Mouse (Mus musculus) c-Kit-negative CD71-positive TER-119-positive erythroid progenitor cells, embryonic 14.5 days (primary cell): Measurements from ENCODE around the gene Rack1.
A peak's percentile ranks its signal among the peaks of the same experiment; 100 is the strongest.

Experiments used
- DNase-seq: peaks from one replicate; pipeline ENCODE4 v3.0.0-alpha.2; 2013; ENCODE audit warnings: low read depth, low spot score

The Rack1 gene

DNA sequence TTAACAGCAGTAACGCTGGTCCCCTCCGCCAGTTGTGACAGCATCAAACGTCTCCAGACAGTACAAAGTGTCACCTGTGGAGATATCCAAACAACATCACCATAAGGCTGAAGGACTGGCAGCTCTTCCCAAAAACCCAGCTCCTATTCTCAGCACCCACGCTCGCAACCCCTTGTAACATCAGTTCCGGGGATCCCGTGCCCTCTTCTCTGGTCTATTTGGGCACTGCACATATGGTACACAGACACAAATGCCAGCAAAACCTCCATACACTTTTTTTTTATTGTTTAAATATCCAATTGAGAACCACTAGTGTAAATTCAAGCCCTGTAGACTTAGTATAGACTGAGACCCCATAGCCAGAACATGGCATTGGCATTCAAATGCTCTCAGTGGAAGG lies 4.9 kb upstream of the Rack1 start:
- DNase-seq = no peak

DNA sequence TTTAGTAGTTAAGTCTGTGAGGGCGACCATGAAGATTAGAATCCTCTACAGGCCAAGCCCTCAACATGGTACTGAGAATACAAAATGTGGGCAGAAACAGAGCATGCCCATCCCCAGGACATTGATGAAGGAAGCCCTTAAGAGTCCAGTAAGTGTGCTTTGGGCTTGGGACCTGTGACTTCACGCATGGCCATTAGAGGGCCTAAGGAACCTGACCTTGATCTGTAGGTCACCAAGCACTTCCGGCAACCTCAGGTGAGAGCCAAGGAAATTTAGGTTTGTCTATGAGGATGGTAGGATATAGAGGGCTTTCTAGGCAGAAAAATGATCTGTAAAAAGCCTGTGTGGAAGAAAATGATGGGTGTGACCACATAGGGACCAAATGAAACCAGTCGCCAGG lies 3.8 kb upstream of the Rack1 start:
- DNase-seq = no peak

DNA sequence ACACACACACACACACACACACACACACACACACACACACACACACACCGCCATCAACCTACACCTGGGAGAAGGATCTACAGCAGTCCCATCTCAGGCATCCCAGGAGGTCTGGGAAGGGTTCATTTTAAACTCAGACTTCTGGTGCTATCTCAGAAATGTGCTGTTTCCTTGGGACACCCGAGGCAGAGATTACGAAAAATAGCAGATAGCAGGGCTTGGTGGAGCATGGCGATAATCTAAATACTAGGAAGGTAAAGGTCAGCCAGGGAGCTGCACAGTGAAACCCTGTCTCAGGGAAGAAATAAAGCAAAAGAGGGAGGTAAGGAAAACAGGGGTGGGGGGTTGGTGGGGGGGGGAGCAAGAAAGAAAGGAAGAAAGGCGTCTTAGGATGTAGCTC lies 2.8 kb upstream of the Rack1 start:
- DNase-seq = no peak

DNA sequence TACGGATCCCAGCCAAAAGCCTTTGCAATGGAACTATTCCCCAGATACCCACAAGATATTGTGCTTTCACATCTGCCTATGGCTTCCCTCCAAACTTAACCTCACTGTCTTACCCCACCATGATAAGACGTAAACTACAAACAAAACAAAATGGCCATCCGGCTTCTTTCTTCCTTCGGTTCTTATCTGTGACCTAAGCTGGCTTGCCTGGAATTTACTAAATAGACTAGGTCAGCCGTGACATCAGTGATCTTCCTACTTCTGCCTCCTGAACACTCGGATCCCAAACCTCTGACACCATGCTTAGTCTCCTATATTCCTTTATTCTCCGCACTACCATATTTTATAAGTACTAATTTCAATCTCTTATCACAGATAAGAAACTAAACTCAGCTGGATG lies 1.8 kb upstream of the Rack1 start:
- no peak for DNase-seq

DNA sequence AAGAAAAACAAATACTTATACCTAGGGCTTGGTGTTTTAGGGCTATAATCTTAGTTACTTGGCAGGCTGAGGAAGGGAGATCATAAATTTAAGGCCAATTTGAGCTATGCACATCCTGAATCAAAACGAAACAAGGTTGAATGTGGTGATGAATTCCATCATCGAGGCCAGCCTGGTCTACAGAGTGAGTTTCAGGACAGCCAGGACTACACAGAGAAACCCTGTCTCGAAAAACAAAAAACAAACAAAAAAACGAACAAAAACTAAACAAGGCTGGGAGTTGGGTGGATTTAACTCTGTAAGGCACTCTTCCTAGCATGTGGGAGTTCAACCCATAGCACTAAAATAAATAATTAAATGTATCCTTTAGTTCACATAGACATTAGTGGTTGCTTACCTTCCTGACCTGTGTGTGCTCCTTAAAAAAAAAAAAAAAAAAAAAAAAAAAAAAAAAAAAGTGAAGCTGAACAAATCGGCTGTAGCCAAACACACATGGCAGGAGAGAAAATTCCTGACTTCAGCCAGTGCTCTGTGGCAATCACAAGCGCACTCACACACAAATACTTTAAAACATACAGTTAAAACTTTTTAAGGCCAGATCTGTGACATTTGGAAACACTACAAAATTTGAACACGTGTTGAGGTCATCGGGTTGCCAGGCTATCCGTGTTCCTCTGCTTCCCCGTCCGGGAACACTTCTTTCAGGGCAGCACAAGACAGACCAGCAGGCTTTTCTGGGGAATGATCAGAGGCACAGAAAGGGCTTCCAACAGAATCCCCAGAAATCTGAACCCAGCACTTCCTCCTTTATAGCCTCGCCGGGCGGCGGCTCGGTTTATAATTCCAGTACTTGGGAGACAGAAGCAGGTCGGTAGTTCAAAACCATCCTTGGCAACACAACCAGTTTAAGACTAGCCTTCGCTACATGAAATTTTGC lies 880 bp upstream of the Rack1 start:
- no peak for DNase-seq

DNA sequence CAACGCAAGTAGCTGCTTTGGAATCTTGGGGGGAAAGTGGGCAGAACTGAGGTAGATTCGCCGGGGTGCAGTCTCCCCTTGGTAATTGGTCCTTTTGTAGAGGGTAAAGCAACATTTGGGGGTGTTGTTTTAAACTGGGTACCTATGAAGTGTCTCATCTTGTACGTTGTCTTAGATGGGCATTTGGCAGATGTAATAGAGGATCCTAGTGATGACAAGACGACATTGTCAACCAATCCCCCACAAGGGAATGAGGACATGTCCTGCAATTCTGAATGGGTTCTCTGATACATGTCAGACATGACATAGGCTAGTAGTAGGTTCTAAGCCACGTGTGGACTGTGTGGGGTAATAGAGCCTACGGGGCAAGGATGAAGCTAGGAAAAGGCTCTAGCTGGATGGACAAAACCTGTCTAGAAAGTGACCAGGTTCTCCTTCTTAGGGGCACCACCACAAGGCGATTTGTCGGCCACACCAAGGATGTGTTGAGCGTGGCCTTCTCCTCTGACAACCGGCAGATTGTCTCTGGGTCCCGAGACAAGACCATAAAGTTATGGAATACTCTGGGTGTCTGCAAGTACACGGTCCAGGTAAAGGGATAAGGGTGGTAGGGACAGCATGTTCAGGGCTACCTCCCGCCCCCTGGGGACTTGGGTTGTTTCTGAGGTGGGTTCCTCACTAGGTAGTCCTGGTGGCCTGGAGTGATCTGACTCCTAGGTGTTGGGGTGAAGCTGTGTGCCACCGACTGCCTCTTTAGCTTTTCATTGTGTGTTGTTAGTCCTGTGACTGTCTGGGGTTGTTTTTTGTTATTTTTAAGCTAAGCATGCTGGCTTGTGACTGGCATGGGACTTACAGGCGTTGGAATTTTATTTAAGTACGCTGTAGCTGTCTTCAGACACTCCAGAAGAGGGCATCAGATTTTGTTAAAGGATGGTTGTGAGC lies 2.0 kb downstream of the Rack1 start:
- no peak for DNase-seq

DNA sequence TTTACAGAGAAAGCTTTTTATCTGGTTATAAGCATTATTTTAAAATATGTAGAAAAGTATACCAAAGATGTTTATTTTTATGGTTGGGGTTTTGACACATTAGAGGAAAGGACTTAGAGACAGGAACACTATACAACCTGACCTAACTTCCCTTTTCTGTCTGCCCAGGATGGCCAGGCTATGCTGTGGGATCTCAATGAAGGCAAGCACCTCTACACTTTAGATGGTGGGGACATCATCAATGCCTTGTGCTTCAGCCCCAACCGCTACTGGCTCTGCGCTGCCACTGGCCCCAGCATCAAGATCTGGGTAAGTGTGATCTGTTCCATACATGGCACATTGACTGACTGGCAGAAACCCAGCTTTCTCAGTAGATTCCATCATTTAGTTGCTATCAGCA lies 3.9 kb downstream of the Rack1 start:
- DNase-seq = no peak

DNA sequence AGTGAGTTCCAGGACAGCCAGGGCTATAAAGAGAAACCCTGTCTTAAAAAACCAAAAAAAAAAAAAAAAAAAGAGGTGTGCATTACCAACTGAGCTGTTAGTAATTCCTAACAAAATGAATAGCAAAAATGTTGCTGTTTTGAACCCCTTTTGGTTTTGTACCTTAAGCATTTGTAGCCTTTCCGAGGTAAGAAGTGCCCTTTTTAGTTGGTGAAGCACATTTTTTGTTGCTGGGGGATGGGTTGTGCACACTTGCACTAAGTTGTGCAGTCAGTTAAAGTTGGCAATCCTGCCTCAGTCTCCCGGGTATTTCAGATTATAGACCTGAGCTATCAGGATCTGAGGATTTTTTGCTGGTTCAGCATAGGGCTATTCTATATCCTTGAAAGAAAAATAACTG lies 4.8 kb downstream of the Rack1 start:
- DNase-seq = no peak

DNA sequence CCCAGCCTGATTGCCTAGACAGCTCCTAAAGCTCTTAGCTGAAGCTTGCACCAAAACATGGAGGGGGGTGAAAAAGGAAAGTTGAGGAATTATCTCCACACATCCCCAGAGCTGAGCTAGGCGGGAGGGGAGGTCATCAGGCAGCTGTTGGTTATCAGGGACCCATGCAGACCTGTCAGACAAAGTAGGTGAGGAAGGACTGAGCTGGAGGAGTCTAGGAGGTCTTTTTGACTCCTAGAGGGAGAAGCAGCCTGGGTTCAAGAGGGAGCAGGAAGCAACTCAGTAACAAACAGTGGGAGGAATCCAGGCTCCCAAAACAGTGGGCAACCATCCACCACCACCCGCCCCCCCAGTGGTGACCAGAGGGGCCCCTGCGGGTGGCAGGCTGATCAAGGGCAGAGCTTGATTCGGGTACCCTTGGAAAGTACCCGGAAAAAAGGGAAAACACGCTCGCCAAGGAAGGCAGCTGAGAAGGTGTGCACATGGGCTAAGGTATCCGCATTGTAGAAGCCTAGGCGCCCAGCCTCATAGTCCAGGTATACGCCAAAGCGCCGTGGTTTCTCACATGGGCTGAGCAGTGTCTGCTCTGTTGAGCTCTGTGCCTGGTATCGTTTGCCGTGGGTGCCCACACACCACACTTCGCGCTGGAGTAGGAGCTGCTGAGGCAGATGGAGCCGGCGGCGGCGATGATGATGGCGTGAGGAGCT lies 6.9 kb downstream of the Rack1 start:
- DNase-seq = no peak

DNA sequence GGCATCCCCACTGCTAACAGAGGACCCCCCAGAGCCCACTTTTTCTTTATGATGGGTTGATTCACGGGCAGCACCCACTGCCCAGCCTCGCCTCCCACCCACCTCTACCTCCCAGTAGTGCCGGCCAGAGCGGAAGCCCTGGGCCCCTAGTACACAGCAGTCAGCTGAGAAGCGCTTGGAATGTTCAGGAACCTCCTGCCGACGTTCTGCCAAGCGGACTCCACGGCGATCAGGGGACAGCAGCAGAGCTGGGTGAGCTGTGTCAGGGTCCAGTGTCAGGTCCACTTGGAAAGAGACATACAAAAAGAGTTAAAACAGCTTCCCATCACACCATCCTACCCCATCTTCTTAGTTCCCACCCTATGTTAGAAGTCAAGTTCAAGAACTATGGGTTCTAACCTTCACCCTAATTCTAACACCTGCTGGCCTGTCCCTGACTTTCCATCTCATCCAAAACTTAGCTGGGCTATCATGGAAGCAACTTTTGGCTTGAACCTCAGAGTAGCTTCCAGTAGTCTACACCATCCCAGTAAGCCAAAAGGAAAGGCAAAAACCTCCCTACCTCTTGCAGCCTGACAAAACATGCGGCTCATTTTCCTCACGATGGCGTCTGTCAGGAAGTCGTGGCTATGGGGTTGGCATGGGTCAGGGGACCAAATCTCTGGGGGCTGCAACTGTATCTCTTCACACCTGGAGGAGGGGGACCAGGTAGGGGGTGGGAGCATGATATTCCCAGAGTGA lies 7.6 kb downstream of the Rack1 start:
- no peak for DNase-seq

DNA sequence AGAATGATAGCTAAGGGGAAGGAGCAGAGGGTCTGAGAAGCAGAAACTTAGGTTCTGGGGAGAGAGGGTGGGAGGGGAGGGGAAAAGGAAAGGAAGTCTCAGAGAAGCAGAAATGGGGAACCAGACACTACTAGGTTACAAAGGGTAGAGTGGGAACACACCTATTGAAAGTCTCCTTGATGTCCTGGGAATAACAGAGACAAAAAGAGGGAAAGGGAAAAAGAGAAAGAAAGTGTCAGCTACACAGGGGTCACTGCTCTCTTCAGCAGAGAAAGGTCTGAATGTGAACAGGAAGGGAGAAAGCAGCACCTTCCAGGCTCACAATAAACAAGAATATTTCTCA lies 8.1 kb downstream of the Rack1 start:
- DNase-seq = no peak

DNA sequence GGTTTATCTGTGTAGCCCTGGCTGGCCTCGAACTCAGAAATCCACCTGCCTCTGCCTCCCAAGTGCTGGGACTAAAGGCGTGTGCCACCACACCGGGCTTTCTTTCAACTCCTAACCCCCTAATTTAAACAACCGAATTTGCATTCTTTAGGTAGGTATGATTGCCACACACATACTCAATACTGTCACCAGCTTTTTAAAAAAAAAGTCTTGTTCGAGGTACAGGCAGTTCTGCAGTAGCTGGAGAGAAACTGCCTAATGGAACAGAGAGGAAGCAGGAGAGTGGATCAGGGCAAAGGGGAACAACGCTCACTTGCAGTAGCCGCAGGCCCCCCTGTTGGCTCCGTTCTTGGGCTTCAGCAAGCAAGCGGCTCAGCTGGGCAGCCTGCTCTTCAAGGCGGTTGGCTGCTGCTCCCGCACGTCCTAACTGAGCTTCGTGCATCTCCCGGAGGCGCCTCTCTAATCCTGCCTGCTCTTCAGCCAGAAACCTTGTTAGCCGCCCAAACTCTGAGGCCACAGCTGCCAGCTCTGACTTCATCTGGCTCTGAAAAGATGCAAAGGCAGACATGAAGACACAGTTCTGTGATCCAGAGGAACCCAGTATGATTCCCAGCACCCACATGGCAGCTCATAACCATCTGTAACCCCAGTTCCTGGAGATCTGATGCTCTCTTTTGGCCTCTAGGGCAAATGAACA lies 8.8 kb downstream of the Rack1 start:
- DNase-seq = no peak

DNA sequence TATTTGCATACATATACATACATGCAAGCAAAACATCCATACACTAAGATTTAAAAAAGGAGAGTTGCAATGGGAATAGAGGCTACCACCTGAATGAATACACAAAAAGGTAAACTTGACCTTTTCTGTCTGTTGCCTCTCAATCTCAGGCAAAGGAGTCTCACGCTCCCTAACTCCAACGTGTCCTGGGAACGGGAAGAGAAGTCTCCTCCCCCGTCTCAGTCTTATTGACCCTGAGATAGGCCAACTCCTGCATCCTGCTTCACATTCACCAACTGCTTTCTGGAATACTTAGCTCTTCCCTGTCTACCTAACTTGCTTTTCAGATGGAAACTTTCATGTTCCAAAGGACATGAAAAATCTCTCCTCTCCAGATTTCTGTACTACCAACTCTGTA lies 9.3 kb downstream of the Rack1 start:
- DNase-seq = no peak

DNA sequence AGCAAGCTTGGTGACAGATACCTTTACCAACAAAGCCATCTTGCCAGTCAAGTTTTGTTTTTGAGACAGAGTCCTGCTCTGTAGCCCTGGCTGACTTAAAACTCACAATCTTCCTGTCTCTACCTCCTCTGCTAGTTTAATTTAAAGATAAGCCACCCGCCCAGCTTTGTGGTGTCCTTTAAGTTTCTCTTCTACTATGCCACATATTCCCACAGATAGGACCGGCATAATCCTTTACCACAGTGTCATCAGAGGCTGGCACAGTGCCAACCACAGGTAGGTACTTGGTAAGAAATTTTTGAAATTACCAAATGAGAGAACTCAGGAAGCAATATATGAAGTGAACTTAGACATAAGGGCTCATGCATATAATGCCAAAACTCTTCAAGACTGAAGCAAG lies 10.0 kb downstream of the Rack1 start:
- DNase-seq = no peak

DNA sequence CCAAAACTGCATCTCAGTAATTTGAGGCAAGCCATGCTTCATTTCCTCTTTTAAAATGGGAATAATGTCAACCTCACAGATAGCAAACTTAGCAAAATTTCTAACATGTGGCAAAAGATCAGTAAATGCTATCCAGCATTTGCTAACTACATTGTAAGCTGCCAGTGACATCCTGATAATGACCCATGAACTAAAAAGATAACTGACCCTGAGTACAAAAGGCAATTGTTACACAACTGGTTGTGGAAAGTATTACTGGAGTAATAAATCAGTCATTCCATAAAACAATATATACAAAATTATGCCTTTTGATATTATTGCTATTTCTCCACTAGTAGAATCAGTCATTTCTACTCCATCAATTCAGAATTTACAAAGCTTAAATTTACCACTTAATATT lies 13.7 kb downstream of the Rack1 start:
- no peak for DNase-seq

DNA sequence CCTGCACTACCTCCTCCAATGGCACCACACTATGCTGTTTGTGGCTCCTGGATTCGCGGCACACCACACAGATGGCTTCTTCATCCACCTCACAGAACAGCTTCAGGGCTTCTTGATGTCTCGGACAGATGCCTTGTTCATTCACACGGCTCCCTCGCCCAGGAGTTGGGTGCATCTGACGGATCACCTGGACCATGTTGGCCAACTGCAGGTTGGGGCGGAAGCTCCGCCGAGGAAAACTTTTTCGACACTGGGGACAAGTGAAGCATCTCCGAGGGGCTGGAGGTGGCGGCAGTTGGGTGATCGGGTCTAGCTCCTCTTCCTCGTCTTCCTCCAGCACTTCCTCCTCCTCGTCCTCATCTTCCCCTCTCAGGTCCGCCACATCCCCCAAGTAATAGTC lies 15.7 kb downstream of the Rack1 start:
- no peak for DNase-seq

DNA sequence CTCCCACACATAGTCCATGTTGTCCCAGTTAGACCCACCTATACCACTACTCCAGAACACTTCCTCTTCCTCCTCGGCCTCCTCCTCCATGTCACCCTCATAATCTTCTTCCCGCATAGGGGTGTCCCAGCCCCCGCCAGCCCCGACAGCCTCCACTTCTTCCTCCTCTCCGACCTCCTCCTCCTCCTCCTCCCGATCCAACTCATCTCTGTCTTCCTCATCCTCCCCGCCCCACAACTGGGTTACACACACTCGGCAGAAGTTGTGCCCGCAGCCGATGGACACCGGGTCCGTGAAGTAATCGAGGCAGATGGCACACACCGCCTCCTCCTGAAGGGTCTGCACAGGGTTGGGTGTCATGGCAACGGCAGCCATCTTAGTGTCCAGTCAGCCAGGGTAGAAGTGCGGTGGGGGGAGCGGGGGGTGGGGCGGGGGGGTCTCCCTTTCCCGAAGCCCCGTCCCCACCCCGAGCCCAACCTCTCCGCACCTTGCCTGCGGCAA lies 16.2 kb downstream of the Rack1 start:
- no peak for DNase-seq

DNA sequence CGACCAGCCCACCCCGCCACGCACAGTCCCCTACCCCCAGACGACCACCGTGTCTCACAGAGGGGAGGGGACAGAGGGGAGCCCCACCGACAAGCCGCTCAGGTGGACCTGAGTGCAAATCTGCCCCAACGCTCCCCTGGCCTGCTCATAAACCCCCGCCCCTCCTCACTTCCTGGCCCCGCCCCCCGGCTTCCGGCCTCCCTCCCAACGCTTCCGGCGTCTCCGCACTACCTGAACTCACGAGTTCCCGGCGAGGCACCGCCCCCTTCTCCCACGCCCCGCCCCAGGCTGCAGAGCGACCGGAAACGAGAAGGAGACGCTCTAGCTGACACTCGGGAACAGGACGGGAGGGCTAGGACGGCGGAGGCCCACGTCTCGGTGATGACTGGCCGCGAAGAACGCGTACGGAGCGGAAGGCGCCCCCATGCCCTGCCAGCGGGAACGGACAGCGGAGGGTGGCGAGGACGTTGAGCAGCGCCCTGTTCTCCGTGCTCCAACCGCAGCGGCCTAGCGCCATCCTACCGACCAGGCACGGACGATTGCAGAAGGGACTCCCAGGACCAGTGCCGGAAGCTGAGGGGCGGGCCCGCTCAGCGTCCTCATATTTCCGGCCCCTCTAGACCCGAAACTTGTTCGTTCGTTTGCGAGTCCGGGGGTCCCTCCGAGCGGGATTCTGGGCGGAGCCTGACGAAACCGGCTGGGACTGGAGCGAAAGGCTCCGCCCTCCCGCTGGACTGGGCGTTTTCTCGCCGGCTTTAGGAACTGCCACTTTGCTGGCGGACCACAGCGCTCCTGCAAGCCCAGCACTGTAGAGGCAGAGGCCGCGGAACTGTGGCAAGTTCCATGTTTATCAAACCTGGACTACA lies 16.9 kb downstream of the Rack1 start, which contains the start of gene Trim41:
TSS of gene Trim41 (minus strand) at position 554 of the 866 bp plus-strand sequence.
- DNase-seq = peak; percentile 98

DNA sequence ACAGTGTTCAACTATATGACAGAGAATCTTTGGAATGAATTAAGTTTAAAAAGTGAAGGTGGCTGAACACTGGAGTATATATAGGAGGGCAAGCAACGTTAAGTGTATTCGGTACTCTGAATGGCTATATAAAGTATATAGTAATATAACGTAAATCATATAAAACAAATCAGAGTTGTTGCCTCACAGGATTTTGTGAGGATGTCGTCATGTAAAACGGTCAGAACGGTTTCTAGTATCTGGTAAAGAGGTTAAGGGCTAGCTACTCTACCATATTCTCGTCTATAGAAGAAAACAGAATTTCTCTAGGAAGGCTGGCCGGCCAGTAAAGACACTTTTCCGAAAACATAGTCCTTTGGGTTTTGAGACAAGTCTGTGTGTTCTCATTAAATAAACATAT lies 17.7 kb downstream of the Rack1 start:
- DNase-seq = no peak

DNA sequence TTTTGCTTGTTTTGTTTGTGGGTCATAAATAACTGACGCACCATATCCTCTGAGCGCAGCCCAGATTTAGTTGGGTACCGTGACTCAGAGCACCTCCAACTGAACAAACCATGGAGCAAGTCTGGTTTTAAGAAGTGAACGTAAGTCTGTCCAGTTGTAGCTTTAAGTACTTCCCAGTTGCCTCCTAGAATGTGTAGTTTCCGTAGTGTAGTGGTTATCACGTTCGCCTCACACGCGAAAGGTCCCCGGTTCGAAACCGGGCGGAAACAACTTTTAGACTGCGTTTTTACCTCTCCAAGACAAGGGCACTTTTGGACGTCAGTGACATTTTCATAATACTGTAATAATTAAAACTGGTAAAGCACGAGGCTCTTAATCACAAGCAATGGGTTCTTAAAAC lies 18.2 kb downstream of the Rack1 start:
- DNase-seq = peak; percentile 97
